Mouse (Mus musculus): ENCODE results near the gene Fam57b.

The Fam57b gene

GRCm38 (mm10) chr7:126793456-126794270, 3.8 kb upstream of the Fam57b start:
- in situ Hi-C loops (cut with MboI; ENCODE audit: low pct_unique_long_range_greater_than_20kb in 1 of 2, low sequenced_read_pairs in 2 of 2, unreplicated experiment in 1 of 2): no loop called here

- in situ Hi-C loops (cut with MboI; ENCODE audit: low pct_unique_long_range_greater_than_20kb in 1 of 2, low sequenced_read_pairs in 2 of 2, unreplicated experiment in 1 of 2): no loop called here
Measured at GRCm38 (mm10) chr7:126794271-126794605, 3.2 kb upstream of the Fam57b start.

GRCm38 (mm10) chr7:126795387-126796317, 1.8 kb upstream of the Fam57b start:
- in situ Hi-C loops (cut with MboI; ENCODE audit: low pct_unique_long_range_greater_than_20kb in 1 of 2, low sequenced_read_pairs in 2 of 2, unreplicated experiment in 1 of 2): no loop called here

- in situ Hi-C loops (cut with MboI; ENCODE audit: low pct_unique_long_range_greater_than_20kb in 1 of 2, low sequenced_read_pairs in 2 of 2, unreplicated experiment in 1 of 2): no loop called here
Measured at GRCm38 (mm10) chr7:126796350-126796932, 1.0 kb upstream of the Fam57b start.

- in situ Hi-C loops (cut with MboI; ENCODE audit: low pct_unique_long_range_greater_than_20kb in 1 of 2, low sequenced_read_pairs in 2 of 2, unreplicated experiment in 1 of 2): no loop called here
Measured at GRCm38 (mm10) chr7:126798127-126799049, 920 bp downstream of the Fam57b start.

GRCm38 (mm10) chr7:126799050-126799467, 1.6 kb downstream of the Fam57b start:
- in situ Hi-C loops (cut with MboI; ENCODE audit: low pct_unique_long_range_greater_than_20kb in 1 of 2, low sequenced_read_pairs in 2 of 2, unreplicated experiment in 1 of 2): no loop called here

- in situ Hi-C loops (cut with MboI; ENCODE audit: low pct_unique_long_range_greater_than_20kb in 1 of 2, low sequenced_read_pairs in 2 of 2, unreplicated experiment in 1 of 2): no loop called here
Measured at GRCm38 (mm10) chr7:126799468-126800268, 2.2 kb downstream of the Fam57b start.

- in situ Hi-C loops (cut with MboI; ENCODE audit: low pct_unique_long_range_greater_than_20kb in 1 of 2, low sequenced_read_pairs in 2 of 2, unreplicated experiment in 1 of 2): no loop called here
Measured at GRCm38 (mm10) chr7:126800269-126801056, 3.0 kb downstream of the Fam57b start.

- in situ Hi-C loops (cut with MboI; ENCODE audit: low pct_unique_long_range_greater_than_20kb in 1 of 2, low sequenced_read_pairs in 2 of 2, unreplicated experiment in 1 of 2): no loop called here
Measured at GRCm38 (mm10) chr7:126801057-126801422, 3.6 kb downstream of the Fam57b start.

- in situ Hi-C loops (cut with MboI; ENCODE audit: low pct_unique_long_range_greater_than_20kb in 1 of 2, low sequenced_read_pairs in 2 of 2, unreplicated experiment in 1 of 2): no loop called here
Measured at GRCm38 (mm10) chr7:126802134-126802889, 4.8 kb downstream of the Fam57b start.

GRCm38 (mm10) chr7:126803181-126803580, 5.7 kb downstream of the Fam57b start:
- in situ Hi-C loops (cut with MboI; ENCODE audit: low pct_unique_long_range_greater_than_20kb in 1 of 2, low sequenced_read_pairs in 2 of 2, unreplicated experiment in 1 of 2): no loop called here

GRCm38 (mm10) chr7:126803751-126804150, 6.3 kb downstream of the Fam57b start:
- in situ Hi-C loops (cut with MboI; ENCODE audit: low pct_unique_long_range_greater_than_20kb in 1 of 2, low sequenced_read_pairs in 2 of 2, unreplicated experiment in 1 of 2): no loop called here

GRCm38 (mm10) chr7:126806956-126807355, 9.5 kb downstream of the Fam57b start:
- in situ Hi-C loops (cut with MboI; ENCODE audit: low pct_unique_long_range_greater_than_20kb in 1 of 2, low sequenced_read_pairs in 2 of 2, unreplicated experiment in 1 of 2): no loop called here

GRCm38 (mm10) chr7:126807405-126807804, 9.9 kb downstream of the Fam57b start:
- in situ Hi-C loops (cut with MboI; ENCODE audit: low pct_unique_long_range_greater_than_20kb in 1 of 2, low sequenced_read_pairs in 2 of 2, unreplicated experiment in 1 of 2): no loop called here

GRCm38 (mm10) chr7:126808703-126809455, 11.4 kb downstream of the Fam57b start:
- in situ Hi-C loops (cut with MboI; ENCODE audit: low pct_unique_long_range_greater_than_20kb in 1 of 2, low sequenced_read_pairs in 2 of 2, unreplicated experiment in 1 of 2): no loop called here
